Mouse (Mus musculus) mouse trophoblast stem cell (cell line): Measurements from ENCODE around the gene Blzf1.

ENCODE experiments used
- in situ Hi-C, 2 experiments: fragments of 300-500 bp; cut with MseI, MboI; formaldehyde crosslinking; loops; 2 replicates in 1 of 2; 3 replicates in 1 of 2; pipeline ENCODE4 v1.15.1; 2025

Blzf1 gene

DNA sequence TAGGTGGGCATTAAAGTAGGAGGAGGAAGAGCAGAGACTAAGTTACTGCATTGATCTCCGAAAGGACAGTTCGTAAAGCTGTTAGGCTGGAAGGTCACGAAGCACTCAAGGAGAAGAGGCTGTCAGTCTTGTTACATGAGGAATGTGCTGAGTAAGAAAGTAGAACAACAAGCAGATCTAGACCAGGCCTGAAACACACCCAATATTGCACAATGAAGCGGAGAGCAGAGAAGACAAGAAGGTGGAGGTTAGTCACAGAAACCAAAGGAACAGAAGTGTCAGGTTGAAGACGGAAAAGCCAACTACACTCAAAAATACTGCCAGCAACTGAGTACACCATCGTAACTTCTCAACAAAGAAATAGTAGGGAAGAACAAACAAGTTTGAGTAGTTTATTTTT is 13.2 kb downstream of the Blzf1 start:
- in situ Hi-C loops = no loop called here

DNA sequence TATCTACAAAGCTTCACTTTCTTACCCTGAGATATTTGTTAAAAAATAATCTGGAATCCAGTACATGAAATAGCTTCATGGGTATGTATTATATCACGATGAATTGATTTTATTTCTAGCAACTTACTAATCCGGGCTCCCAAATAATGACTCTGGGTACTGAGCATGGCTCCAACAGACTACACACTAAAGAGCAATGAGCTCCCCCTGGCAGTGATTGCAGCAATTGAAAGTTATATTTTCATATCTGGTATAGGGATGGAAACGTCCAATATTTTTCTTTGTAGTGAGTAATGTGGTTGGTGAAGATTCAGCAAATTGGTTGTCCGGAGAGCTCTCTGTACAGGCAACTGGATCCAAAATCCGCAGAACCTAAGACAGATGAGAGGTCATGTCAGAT is 15.2 kb downstream of the Blzf1 start:
- in situ Hi-C loops = no loop called here

DNA sequence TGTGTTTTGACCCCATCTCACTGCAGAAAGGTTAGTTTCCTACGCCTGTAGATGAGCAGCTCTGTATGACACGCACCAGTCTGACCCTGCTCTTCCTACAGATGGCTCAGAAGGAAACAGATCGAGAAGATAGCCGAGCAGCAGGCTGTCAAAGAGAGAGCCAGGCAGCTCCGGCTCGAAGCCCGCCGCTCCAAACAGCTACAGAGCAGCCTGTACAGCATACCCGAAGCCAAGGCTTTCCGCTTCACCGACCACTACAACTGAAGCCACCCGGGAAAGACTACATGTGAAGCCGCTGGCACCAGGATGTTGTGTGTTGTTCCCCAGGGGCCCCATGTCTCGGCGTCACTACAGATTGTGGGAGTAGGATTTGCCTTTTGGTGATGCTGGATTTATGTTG is 19.9 kb downstream of the Blzf1 start:
- in situ Hi-C loops = no loop called here

DNA sequence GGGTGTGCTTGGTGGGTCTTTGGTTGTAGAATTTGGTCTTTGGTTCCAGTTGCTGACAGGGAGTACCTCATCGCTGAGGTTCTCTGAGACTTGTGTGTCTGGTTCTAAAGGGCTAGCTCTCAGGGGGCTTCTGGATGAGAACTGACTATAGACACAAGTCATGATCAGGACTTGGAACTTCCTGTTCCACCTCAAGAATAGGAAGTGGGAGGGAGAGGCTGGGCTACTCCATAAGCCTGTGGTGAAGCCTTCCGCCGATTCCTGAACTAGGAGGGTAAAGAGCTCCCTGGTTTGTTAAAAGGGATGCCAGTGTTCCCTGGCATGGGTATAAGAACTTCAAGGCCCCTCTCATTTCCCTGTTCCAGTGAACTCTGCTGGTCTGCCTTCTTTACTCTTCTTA is 23.3 kb downstream of the Blzf1 start:
- in situ Hi-C loops = no loop called here

DNA sequence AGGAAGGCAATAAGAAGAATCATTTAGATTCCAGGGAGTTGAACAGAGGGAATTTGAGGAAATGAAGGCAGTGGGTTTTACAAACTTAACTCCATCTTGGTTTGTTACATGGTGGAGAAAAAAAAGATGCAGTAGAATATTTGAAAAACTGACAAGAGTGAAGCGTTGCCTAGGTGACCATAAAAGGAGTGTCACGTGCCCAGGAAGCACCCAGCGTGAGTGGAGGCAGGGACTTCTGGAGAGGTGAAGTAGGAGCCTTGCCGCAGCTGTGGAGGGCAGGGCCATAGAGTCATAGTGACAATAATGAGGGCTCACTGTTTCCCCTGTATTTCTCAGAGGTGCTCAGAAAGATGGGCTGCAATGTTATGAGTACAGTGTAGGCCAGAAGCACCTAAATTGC is 28.0 kb downstream of the Blzf1 start:
- in situ Hi-C loops = no loop called here

DNA sequence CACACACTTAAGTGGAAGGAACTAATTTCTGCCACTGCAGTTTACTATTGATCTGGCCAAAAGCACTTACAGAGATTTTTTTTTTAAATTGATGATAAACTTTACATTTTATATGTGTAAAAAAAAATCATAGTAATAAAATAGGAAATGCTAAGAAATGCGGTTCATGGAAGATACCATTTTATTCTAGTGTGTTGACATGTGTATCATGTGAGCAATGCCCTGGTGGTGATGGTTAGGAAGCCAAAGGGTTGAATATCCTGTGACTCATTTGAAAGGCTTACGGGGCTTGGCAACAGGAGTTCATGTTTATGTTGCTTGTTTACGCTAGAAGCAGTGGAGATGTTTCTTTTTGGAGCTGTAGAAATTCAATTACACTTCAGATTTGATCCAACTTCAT is 30.7 kb downstream of the Blzf1 start:
- in situ Hi-C loops = no loop called here

DNA sequence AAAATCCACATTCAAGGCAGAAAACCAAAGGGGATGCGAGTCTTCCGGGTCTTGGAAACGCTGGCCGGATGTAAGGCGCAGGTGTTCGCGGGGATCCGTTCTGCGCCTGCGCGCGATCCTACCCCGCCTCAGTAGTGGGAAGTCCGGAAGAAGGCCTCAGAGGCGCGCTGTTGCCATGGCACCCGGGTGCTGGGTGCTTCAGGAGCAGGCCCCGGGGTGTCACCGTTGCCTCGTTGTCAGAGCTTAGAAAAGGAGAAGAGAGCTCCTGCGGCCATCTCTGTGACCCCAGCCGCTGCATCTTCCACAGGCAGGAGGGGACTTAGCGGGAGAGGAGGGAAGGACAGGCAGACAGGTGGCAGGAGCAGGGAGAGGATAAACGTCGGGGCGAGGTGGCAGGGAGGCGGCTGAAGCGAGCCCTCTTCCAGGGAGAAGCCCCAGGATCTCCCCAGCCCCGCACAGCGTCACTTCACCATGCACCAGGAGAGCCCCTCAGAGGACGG is 31.8 kb downstream of the Blzf1 start, which contains the start of gene Ccdc181:
TSS of gene Ccdc181 (plus strand) at position 131 of the 500 bp plus-strand sequence.
- in situ Hi-C loops = no loop called here

DNA sequence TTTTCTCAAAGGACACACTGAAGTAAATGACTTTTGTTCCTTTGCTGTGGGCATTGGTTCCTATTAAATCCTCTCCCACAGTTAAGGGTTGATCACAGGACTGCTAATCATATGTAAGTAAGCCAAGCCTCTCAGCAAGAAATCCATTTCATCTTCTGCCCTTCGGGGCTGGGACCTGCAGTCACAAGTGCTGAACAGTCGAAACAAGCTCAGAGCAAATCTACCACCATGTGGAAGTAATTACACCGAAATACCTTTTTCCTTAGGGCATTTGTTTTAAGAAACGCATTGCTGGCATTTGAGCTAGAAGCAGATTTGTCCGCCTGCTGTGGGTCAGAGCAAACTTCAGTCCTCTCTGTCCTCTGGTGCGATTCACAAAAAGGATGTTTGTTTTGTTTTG is 33.6 kb downstream of the Blzf1 start:
- in situ Hi-C loops = no loop called here

DNA sequence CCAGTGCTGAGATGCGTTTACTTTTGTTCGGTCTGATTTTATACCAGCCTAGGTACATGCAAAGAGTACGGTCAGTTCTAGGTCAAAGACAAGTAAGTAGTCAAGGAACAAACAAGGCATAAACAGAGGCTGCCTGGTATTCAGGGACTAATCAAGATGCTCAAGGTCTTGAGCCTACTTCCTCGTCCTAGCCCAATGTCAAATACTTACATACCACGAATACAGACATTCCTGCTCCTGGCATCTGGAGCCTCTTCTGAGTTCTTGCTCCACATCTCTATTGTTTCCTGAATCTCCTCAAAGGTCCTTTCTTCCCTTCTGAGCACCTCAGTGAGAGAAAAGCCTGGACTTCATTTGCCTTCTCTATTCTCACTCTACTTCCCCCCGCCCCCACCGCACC is 36.3 kb downstream of the Blzf1 start:
- in situ Hi-C loops = no loop called here

DNA sequence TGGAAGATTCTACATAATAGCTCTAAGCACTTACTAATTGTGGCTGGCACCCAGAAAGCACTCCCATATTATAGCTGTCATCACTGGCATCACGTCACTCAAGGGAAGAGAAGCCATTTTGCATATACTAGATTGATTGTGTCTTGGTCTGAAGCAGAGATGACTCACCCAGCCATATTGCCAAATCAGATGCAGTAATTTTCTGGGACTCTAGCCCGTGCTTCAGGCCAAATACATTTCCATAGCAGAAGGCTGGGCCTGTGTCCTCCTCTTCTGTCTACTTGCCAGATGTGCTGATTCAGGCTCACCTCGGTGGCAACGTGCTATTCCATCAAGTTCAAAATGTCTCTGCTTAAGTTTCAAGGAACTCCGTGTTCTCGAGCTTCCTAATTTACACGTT is 45.7 kb downstream of the Blzf1 start:
- in situ Hi-C loops = no loop called here

DNA sequence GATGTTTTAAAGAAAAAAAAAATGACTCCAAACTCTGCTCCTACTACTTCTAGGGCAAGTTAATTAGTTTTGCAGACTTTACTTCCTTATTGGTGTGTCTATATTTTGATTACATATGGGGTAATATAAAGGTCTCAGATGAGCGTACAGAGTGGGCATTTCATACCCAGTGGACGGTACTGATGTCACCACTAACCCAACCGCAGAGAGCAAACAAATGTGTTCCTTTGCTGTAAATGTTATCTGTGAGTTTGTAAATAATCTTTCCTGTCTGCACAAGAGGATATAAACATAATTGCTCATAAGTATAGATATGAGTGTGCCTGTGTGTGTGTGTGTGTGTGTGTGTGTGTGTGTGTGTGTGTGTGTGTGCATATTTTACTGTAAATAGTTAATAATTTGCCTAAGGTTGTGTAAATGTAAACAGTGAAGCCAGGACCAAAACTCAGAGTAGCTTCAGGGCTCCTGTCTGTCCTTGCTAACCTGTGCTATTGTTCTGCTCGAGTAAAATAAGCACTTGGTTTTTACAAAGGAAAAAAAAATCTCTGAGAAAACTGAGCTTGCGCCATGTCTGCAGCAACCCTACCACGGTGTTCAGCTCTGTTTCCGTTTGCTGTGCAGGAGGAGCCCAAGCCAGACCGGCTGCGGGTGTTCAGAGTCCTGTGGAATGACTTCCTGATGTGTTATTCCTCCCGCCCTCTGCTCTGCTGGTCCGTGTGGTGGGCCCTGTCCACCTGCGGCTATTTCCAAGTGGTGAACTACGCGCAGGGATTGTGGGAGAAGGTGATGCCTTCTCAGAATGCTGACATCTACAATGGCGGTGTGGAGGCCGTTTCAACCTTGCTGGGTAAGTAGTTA is 46.9 kb downstream of the Blzf1 start:
- in situ Hi-C loops = no loop called here

DNA sequence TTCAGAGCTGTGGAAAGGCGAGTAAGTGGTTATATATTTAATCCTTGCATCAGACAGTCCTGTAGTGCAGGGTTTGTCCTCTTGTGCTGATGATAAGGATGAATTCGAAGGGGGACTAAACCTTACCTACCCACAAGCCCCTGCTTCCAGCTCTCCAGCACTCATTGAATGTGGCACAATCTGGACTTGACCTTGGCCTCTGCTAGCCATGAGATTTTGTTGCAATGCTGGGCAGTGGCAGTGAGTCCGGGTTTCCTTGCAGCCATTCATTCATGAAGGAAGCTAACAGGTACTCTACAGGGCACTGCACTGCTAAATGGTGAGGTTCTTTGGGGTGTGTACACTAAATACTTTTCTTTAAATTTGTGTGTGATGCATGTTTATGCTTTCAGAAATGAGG is 52.5 kb downstream of the Blzf1 start:
- in situ Hi-C loops = no loop called here

DNA sequence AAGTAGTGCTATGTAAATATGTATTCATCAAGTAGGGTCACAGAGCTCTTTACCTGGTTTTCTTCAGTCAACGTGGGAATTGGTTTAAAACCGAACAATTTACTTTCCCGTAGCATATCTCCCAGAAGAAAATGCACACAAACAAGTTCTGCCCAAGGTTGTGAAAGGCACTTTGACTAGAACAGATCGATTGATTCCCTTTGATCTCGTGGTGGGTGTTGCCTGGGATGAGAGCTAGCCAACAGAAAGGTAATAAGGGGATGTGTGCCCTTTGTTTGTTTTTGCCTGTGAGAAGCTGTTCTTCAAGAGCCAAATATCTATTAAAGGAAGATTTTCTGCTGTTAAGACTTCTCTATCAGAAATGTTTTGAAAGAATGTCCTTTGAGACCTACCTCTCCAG is 54.7 kb downstream of the Blzf1 start:
- in situ Hi-C loops = no loop called here

DNA sequence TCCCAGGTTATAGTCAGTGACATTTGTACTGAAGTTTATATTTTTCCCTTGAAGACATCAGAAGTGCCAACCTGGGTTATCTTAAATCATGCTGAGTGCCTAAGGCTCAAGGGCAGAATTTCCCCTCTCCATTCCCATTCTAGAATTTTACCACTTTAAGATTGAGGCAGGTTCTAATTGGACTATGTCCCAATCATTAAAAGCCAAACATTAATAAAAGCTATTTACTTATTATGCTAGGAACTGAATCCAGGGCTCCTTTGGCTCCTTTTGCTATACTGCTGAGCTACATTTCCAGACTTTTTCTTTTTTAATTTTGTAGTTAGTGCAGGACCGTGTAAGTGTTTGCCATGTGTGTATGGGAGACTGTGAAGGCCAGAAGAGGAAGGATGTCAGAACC is 55.9 kb downstream of the Blzf1 start:
- in situ Hi-C loops = no loop called here

DNA sequence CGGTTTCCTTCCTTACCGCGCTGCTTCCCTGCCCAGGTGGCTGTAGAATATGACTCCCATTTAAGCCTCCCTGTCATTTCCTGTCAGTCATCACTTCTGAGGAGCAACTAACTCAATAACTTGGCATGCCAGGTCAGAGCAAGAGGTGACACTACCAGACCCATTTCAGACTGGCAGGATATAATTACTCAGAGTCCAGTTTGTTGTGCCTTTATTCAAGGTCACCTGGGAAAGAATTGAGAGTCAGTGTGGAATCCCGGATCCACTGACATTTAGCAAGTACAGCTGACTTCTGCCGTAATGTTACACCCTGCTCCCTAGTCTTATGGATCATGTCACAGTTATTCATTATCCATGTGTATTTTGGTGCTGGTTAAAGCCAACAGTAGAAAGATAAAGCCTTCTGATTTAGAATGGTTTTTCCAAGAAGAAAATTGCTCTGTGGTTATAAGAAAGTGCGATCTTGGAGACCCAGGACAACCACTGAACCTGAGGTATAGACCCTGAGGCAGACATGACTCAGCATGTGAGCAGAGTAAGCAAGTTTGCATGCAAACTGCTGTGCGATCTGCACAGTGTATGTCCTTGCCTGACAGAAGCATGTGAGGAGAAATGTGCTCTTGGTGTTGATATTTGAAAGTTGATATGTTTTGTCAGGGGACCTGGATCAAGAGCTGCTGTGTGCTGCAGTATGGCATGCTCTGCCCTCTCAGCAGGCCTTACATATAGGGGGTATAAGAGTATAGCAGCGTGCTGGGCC is 56.7 kb downstream of the Blzf1 start:
- in situ Hi-C loops = no loop called here

DNA sequence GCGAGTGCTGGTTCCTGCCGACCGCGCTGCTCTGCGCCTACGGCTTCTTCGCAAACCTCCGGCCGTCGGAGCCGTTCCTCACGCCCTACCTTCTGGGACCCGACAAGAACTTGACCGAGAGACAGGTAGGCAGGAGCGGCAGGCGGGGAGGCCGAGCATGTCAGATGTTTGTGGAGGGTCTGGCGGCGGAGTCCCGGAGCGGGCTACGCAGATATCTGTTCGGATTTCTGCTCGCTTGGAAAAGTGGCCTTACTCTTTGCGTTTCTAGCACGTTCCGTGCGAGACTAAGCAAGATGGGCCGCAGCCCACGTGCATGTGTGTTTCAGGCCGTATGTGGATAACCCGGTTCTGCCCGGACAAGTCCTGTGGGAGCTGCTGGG is 58.0 kb downstream of the Blzf1 start:
- in situ Hi-C loops = no loop called here

DNA sequence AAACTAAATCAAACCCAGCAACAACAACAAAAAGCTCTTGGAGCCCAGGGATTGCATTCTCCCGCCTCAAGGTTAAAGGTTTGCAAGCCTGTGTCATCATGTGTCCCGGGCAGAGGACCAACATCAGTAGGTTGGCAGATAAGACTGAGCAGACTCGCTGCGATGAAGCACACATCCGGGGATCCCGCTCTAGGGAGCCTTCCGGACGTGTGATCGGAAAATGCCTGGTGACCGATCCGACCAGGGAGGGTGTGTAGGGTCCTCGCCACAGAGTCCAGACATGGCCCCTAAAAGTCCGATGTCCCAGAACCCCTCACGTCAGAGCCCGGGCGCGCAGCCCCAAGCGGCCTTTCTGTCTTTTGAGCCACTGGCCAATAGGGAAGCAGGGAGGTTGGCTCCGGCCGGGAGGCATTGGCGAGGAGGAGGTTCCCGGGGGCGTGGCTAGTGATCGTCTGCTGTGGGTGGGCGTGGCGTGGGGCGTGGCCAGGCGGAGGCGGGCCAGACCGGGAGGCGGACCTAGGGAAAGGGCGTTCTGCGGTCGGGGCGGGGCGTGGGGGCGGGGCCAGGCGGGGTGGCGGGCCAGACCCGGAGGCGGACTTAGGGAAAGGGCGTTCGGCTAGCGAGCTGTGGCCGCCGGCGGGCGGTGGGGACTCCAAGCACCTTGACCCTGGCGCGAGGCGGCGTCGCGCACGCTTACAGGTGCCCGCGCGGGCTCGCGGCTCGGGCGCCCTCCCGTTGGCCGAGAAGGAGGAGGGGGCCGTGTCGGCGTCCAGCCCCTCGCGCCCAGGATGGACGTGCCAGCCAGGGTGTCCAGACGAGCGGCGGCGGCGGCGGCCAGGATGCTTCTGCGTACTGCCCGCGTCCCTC is 58.6 kb downstream of the Blzf1 start, which contains the start of gene Slc19a2:
TSS of gene Slc19a2 (plus strand) at position 582 of the 867 bp plus-strand sequence.
- in situ Hi-C loops = no loop called here

DNA sequence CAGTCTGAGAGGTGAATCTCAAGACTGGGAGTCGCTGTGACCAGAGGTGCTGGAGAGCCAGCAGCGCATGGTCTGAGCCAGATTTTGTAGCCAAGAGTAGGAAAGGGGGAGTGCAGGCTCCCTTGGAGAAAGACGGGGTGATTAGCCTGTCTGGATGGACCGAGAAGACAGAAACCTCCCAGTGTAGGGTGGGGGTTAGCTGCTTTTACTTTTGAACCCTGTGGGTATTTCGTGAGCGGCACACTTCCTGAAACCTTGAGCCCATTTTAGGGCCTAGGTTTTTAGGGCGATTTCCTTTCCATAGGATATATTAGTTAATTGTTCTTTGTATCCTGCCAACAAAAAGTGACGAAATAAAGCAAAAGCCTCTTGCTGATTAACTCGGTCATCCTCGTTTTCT is 59.3 kb downstream of the Blzf1 start:
- in situ Hi-C loops = no loop called here

DNA sequence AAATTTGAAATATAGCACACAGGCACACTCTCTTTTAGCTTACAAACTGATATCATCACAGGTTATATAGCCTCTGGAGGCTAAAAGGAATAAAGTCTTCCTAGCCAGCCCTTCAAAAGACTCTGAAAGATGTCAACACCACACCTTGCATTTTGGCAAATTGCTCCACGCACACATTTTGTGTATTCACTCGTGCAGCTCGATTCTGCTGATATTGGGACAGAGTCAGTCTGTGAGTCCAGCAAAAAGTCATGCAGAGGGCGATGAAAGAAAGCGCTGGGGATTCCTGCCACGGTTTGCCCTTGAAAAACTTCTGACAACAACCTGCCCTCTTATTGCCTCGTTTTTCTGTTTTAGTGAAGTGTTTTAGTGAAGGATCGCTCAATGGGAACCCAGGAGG is 59.8 kb downstream of the Blzf1 start:
- in situ Hi-C loops = no loop called here

DNA sequence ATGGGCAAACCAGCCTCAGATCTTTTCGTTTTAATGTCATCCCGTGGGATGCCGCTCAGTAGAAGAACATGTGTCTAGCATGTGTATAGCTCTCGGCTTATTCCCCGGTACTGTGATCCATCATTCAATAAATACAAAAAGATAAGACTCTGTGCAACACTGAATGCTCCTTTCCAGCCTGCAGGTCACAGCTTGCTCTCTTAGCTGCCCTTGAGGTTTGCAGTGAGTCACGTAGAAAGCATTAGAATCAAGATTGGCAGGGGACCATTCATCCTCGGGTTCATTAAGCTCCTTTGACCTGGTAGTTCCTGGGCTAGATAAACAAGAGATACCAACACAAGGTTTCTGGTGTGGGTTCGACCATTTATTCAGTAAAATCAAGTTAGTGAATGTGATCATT is 64.5 kb downstream of the Blzf1 start:
- in situ Hi-C loops = no loop called here

DNA sequence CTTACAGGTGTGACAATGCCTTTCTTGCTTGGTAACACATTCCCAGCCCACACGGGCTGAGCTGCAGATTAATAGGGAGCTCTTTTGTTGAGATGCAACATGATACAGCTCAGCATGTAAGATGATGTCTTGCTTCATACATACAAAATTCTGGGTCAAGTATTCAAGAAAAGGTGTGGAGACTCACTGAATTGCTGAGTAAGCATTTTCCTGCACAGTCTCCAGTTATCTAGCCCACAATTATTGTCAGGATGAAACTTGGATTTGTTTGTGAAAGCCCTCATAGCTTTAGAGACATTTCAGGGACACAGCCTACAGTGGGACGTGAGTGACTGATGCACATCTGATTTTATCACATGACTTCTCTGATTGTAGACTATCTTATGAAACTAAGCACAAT is 65.8 kb downstream of the Blzf1 start:
- in situ Hi-C loops = no loop called here
